Mouse (Mus musculus): ENCODE measurements around the gene Gucy2g.
"Not testable (repeated sequence)": the region's sequence is repeated elsewhere in the genome, so short reads cannot be mapped to it uniquely, and the experiment has no call there.

The Gucy2g gene

GRCm38 (mm10) chr19:55206482-55207138 is 34.4 kb downstream of the Gucy2g start:
- peak; percentile 31 for DNase-seq (ENCODE audit: low spot score)

- DNase-seq (ENCODE audit: low spot score): no peak
Observed at GRCm38 (mm10) chr19:55198303-55198702, 42.7 kb downstream of the Gucy2g start.

- no peak for DNase-seq (ENCODE audit: low spot score)
Observed at GRCm38 (mm10) chr19:55195574-55195973, 45.5 kb downstream of the Gucy2g start.

- no peak for DNase-seq (ENCODE audit: low spot score)
Observed at GRCm38 (mm10) chr19:55194520-55195170, 46.4 kb downstream of the Gucy2g start.

GRCm38 (mm10) chr19:55193717-55194394 is 47.2 kb downstream of the Gucy2g start:
- no peak for DNase-seq (ENCODE audit: low spot score)

GRCm38 (mm10) chr19:55192254-55192945 is 48.6 kb downstream of the Gucy2g start:
- DNase-seq (ENCODE audit: low spot score): no peak

GRCm38 (mm10) chr19:55191596-55191995 is 49.4 kb downstream of the Gucy2g start:
- DNase-seq (ENCODE audit: low spot score): no peak

GRCm38 (mm10) chr19:55190065-55190464 is 51.0 kb downstream of the Gucy2g start:
- DNase-seq (ENCODE audit: low spot score): no peak

- no peak for DNase-seq (ENCODE audit: low spot score)
Observed at GRCm38 (mm10) chr19:55185651-55186050, 55.4 kb downstream of the Gucy2g start.

GRCm38 (mm10) chr19:55185074-55185473 is 56.0 kb downstream of the Gucy2g start:
- DNase-seq (ENCODE audit: low spot score): no peak

- DNase-seq (ENCODE audit: low spot score): no peak
Observed at GRCm38 (mm10) chr19:55184442-55184841, 56.6 kb downstream of the Gucy2g start.

- no peak for DNase-seq (ENCODE audit: low spot score)
Observed at GRCm38 (mm10) chr19:55180433-55180832, 60.6 kb downstream of the Gucy2g start, which contains the start of gene Tectb. Gene Tectb (plus strand): TSS chr19:55180733.

GRCm38 (mm10) chr19:55177143-55177542 is 63.9 kb downstream of the Gucy2g start:
- DNase-seq (ENCODE audit: low spot score): no peak

GRCm38 (mm10) chr19:55171585-55171984 is 69.5 kb downstream of the Gucy2g start:
- no peak for DNase-seq (ENCODE audit: low spot score)

- no peak for DNase-seq (ENCODE audit: low spot score)
Observed at GRCm38 (mm10) chr19:55170399-55170798, 70.6 kb downstream of the Gucy2g start.

GRCm38 (mm10) chr19:55169236-55169729 is 71.8 kb downstream of the Gucy2g start:
- DNase-seq (ENCODE audit: low spot score): not testable (repeated sequence)

- no peak for DNase-seq (ENCODE audit: low spot score)
Observed at GRCm38 (mm10) chr19:55168360-55168759, 72.7 kb downstream of the Gucy2g start.

- no peak for DNase-seq (ENCODE audit: low spot score)
Observed at GRCm38 (mm10) chr19:55167741-55168140, 73.3 kb downstream of the Gucy2g start.

GRCm38 (mm10) chr19:55166741-55167140 is 74.3 kb downstream of the Gucy2g start:
- no peak for DNase-seq (ENCODE audit: low spot score)

- no peak for DNase-seq (ENCODE audit: low spot score)
Observed at GRCm38 (mm10) chr19:55165954-55166353, 75.1 kb downstream of the Gucy2g start.

- no peak for DNase-seq (ENCODE audit: low spot score)
Observed at GRCm38 (mm10) chr19:55165183-55165865, 75.7 kb downstream of the Gucy2g start.

- DNase-seq (ENCODE audit: low spot score): no peak
Observed at GRCm38 (mm10) chr19:55164162-55164561, 76.9 kb downstream of the Gucy2g start.

Measured in T-cell, adult 2 months (primary cell).